Mouse (Mus musculus): ENCODE results near the gene Syt16. TPM values are rescaled to one million over a fixed set of nuclear protein-coding genes. Genes with fewer than 3 reads are reported as not detected.
A peak's percentile ranks its signal among the peaks of the same experiment; 100 is the strongest.

Syt16 gene
- total and polyA plus RNA-seq, 2 experiments from 2014 or later = 102 to 114 TPM

- H3K36me3 ChIP-seq (ENCODE audit: insufficient read depth) = no peaks in the 10 kb centered on the region
- H3K4me3 ChIP-seq (ENCODE audit: low read depth, low read length) = no peak overlapping the region
- 0 out of 2 replicates have a peak, but pooled peaks cover 3% of the 10 kb centered on the region for H3K4me1 ChIP-seq (ENCODE audit: insufficient read depth)
- 31% methylated on average over 6 of the region's 6 CpGs for WGBS
- no peaks in the 10 kb centered on the region for H3K27me3 ChIP-seq (ENCODE audit: insufficient read depth, low read length)
- H3K9me3 ChIP-seq (ENCODE audit: low read length) = no peaks in the 10 kb centered on the region
- no peak overlapping the region for H3K4me2 ChIP-seq (ENCODE audit: low read depth)
- no peak for TF ChIP-seq CTCF (IDR thresholded peaks at IDR 0.05; ENCODE audit: low read depth)
- DNase-seq (peak; percentile 60), ATAC-seq (peak; percentile 98)
- peak overlapping the region; percentile 67 for H3K27ac ChIP-seq (ENCODE audit: low read depth, low read length)
- no peak overlapping the region for H3K9ac ChIP-seq
These were observed 46.3 kb downstream of the Syt16 start for GRCm38 (mm10) chr12:74043755-74044154.

- Histone ChIP-seq H3K9ac (0 out of 2 replicates have a peak overlapping the region, but pooled peaks have one; percentile 7), H3K27me3 (ENCODE audit: insufficient read depth, low read length) (no peaks in the 10 kb centered on the region), H3K27ac (ENCODE audit: low read depth, low read length) (peak overlapping the region; percentile 67), H3K36me3 (ENCODE audit: insufficient read depth) (no peaks in the 10 kb centered on the region), H3K9me3 (ENCODE audit: low read length) (no peaks in the 10 kb centered on the region), H3K4me1 (ENCODE audit: insufficient read depth) (0 out of 2 replicates have a peak, but pooled peaks cover 3% of the 10 kb centered on the region), H3K4me3 (ENCODE audit: low read depth, low read length) (no peak overlapping the region), H3K4me2 (ENCODE audit: low read depth) (no peak overlapping the region)
- 59% methylated on average over 4 of the region's 4 CpGs for WGBS
- ATAC-seq (peak; percentile 63; the same call in 1 of the 2 replicates), DNase-seq (peak; percentile 31)
- TF ChIP-seq CTCF (IDR thresholded peaks at IDR 0.05; ENCODE audit: low read depth) = no peak
These were observed 46.8 kb downstream of the Syt16 start for GRCm38 (mm10) chr12:74044241-74044640.

GRCm38 (mm10) chr12:74055336-74055931, 58.0 kb downstream of the Syt16 start:
- peak; percentile 93 for TF ChIP-seq CTCF (IDR thresholded peaks at IDR 0.05; ENCODE audit: low read depth)
- Histone ChIP-seq H3K4me3 (ENCODE audit: low read depth, low read length) (no peak overlapping the region), H3K27me3 (ENCODE audit: insufficient read depth, low read length) (no peaks in the 10 kb centered on the region), H3K9me3 (ENCODE audit: low read length) (no peaks in the 10 kb centered on the region), H3K9ac (peak overlapping the region; percentile 23), H3K36me3 (ENCODE audit: insufficient read depth) (no peaks in the 10 kb centered on the region), H3K4me1 (ENCODE audit: insufficient read depth) (no peaks in the 10 kb centered on the region), H3K4me2 (ENCODE audit: low read depth) (no peak overlapping the region), H3K27ac (ENCODE audit: low read depth, low read length) (peak overlapping the region; percentile 65)
- 31% methylated on average over 12 of the region's 12 CpGs for WGBS
- DNase-seq (peak; percentile 92), ATAC-seq (peak; percentile 98)

- ATAC-seq (no peak), DNase-seq (peak; percentile 27)
- Histone ChIP-seq H3K4me2 (ENCODE audit: low read depth) (no peak overlapping the region), H3K9me3 (ENCODE audit: low read length) (no peaks in the 10 kb centered on the region), H3K36me3 (ENCODE audit: insufficient read depth) (no peaks in the 10 kb centered on the region), H3K9ac (no peak overlapping the region), H3K27ac (ENCODE audit: low read depth, low read length) (no peak overlapping the region), H3K4me1 (ENCODE audit: insufficient read depth) (no peaks in the 10 kb centered on the region), H3K4me3 (ENCODE audit: low read depth, low read length) (no peak overlapping the region), H3K27me3 (ENCODE audit: insufficient read depth, low read length) (no peaks in the 10 kb centered on the region)
- 39% methylated on average over 2 of the region's 2 CpGs for WGBS
- no peak for TF ChIP-seq CTCF (IDR thresholded peaks at IDR 0.05; ENCODE audit: low read depth)
These were observed 58.7 kb downstream of the Syt16 start for GRCm38 (mm10) chr12:74056162-74056561.

- no peaks in the 10 kb centered on the region for H3K9me3 ChIP-seq (ENCODE audit: low read length)
- no peaks in the 10 kb centered on the region for H3K4me1 ChIP-seq (ENCODE audit: insufficient read depth)
- H3K9ac ChIP-seq = no peak overlapping the region
- H3K27me3 ChIP-seq (ENCODE audit: insufficient read depth, low read length) = no peaks in the 10 kb centered on the region
- H3K4me3 ChIP-seq (ENCODE audit: low read depth, low read length) = no peak overlapping the region
- H3K27ac ChIP-seq (ENCODE audit: low read depth, low read length) = no peak overlapping the region
- WGBS = 97% methylated on average over 1 of the region's 1 CpGs
- ATAC-seq (no peak), DNase-seq (no peak)
- TF ChIP-seq CTCF (IDR thresholded peaks at IDR 0.05; ENCODE audit: low read depth) = no peak
- H3K4me2 ChIP-seq (ENCODE audit: low read depth) = no peak overlapping the region
- H3K36me3 ChIP-seq (ENCODE audit: insufficient read depth) = no peaks in the 10 kb centered on the region
These were observed 65.1 kb downstream of the Syt16 start for GRCm38 (mm10) chr12:74062547-74062946.

GRCm38 (mm10) chr12:74068912-74069311, 71.5 kb downstream of the Syt16 start:
- Histone ChIP-seq H3K9ac (no peak overlapping the region), H3K4me2 (ENCODE audit: low read depth) (no peak overlapping the region), H3K9me3 (ENCODE audit: low read length) (no peaks in the 10 kb centered on the region), H3K4me3 (ENCODE audit: low read depth, low read length) (no peak overlapping the region), H3K27me3 (ENCODE audit: insufficient read depth, low read length) (no peaks in the 10 kb centered on the region), H3K27ac (ENCODE audit: low read depth, low read length) (no peak overlapping the region), H3K36me3 (ENCODE audit: insufficient read depth) (no peaks in the 10 kb centered on the region), H3K4me1 (ENCODE audit: insufficient read depth) (no peaks in the 10 kb centered on the region)
- TF ChIP-seq CTCF (IDR thresholded peaks at IDR 0.05; ENCODE audit: low read depth) = no peak
- 92% methylated on average over 1 of the region's 1 CpGs for WGBS
- ATAC-seq (no peak), DNase-seq (no peak)

GRCm38 (mm10) chr12:74075590-74075989, 78.1 kb downstream of the Syt16 start:
- H3K4me1 ChIP-seq (ENCODE audit: insufficient read depth) = 0 out of 2 replicates have a peak, but pooled peaks cover 6% of the 10 kb centered on the region
- H3K4me2 ChIP-seq (ENCODE audit: low read depth) = no peak overlapping the region
- H3K4me3 ChIP-seq (ENCODE audit: low read depth, low read length) = no peak overlapping the region
- no peaks in the 10 kb centered on the region for H3K36me3 ChIP-seq (ENCODE audit: insufficient read depth)
- ATAC-seq (no peak), DNase-seq (no peak)
- no peak overlapping the region for H3K9ac ChIP-seq
- no peak for TF ChIP-seq CTCF (IDR thresholded peaks at IDR 0.05; ENCODE audit: low read depth)
- 60% methylated on average over 3 of the region's 3 CpGs for WGBS
- no peaks in the 10 kb centered on the region for H3K27me3 ChIP-seq (ENCODE audit: insufficient read depth, low read length)
- no peaks in the 10 kb centered on the region for H3K9me3 ChIP-seq (ENCODE audit: low read length)
- peak overlapping the region; percentile 5; the same call in 1 of the 2 replicates for H3K27ac ChIP-seq (ENCODE audit: low read depth, low read length)

All from forebrain, postnatal 0 days (tissue).